Mouse (Mus musculus) frontal cortex, adult (tissue): ENCODE measurements around the gene Rhcg.

ENCODE experiments used
- ATAC-seq: cut with Nextera tagmentation; 2 replicates; pipeline ENCODE4 v1.9.2; 2017; ENCODE audit warnings: mild to moderate bottlenecking, moderate library complexity, mixed read lengths; ENCODE audit not compliant: low TSS enrichment

Gene Rhcg

DNA sequence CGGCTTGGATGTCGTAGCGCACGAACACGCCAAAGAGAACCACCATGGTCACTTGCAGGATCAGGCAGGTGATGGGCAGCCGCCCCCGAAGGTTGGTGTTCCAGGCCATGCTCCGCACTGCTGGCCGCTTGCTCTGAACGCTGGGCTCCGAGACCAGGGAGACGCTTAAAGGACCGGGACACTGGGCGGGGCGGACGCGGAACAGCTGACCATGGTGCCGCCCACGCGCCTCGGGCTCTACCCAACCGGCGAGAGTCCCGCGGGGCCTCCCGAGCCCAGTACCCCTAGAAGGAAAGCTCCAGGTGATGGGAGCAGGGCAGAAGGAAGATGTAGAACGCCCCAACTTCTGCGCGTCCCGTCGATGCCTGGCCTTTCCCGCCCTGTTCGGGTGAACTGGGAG lies at the start of gene Rhcg:
Rhcg (minus strand) TSS at position 240 of the 400 bp plus-strand sequence.
- no peak for ATAC-seq

DNA sequence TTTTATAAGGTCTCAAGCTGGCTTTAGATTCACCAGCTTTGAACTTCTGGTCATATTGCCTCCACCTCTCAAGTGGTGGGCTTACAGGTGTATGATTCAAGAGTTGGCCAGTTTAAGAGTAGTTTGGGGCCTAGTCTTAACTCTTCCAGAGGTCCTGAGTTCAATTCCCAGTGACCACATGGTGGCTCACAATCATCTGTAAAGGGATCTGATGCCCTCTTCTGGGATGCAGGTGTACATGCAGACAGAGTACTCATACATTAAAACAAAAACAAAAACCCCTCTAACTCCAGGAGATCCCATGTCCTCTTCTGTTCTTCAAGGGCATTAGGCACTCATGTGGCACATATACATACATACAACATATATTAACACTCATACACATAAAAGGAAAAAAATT lies 49.2 kb upstream of the Rhcg start:
- ATAC-seq, result no peak

DNA sequence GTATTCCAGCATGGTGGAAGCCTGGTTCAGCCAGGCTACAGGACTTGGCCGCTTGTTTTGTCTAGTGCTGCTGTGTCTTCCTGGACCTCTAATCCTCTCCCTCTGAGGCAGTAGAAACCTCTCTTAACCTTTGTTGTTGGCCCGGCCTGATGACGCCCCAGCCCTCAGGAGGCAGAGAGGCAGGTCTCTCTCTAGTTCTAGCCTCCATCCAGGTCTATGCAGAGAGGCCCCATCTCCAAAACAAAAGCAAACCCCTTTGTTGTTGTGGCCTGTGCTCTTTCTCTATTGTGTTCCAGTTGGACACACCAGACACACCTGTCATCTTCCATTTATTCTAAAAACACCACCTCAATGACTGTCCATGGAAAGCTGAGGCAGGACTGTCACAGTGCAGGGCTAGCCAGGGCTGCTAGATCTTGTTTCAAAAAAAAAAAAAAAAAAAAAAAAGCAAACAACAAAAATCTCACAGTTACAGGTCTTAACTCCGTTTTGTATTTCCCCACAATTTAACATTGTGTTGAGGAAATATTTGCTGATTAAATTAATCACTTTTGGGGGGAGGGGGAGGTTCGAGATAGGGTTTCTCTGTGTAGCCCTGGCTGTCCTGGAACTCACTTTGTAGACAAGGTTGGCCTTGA lies 43.9 kb upstream of the Rhcg start:
- no peak for ATAC-seq

DNA sequence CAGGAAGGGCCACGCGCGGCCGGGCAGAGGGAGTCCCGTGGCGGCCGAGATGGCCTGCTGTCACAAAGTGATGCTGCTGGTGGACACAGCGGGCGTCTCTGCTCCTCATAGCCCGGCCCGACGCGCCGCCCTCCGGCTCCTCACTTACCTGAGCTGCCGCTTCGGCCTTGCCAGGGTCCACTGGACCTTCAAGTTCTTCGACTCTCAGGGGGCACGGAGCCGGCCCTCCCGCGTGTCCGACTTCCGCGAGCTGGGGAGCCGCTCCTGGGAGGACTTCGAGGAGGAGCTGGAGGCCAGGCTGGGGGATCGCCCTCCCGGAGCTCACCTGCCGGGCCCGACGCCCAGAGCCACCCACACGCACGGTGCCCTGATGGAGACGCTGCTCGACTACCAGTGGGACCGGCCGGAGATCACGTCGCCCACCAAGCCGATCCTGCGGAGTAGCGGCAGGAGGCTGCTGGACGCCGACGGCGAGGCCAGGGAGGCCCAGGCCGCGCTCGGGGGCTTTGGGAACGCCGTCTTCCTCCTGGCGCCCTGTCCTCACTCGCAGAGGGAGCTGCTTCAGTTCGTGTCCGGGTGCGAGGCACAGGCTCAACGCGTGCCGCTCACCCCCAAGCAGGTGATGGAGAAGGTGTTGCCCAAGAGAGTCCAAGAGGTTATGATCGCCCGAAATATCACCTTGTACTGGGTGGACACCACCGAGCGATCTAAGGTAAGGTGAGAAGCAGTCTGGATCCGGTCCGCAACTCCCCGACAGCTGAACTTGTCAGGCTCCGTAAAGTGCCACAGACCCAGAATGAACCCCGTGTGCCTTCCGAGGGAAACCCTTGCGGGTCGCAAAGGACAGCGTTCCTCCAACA lies 43.1 kb upstream of the Rhcg start:
- no peak for ATAC-seq

DNA sequence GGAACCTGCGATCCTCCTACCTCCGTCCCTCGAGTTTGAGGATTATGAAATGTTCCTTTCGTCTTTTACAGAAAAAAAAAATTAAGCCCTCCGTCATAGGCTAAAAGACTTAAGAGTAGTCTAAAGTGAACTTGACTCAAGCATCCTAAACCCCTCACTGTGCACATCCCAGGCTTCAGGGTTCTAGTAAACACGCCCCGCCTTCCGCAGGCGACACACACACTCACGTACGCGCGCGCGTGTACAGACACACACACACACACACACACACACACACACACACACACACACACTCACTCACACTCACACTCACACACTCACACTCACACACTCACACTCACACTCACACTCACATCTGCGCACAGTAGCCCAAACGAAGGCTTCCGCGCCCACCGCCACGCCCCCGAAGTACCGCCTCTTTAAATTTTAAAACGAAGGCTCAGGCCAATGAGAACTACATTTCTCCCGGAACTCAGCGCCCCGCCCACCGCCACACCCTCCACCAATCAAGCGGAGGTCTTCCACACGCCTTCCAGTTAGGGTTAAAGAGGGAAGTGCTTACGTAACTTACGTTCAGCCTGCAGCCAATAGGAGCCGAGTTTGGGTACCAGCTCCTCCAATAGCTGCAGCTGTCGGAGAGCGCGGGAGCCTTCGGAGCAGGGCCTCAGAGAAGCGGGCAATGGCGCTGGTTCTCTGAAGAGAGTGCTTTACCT lies 42.3 kb upstream of the Rhcg start, which contains the start of gene Ticrr:
Ticrr (plus strand) TSS at position 619 of the 713 bp plus-strand sequence.
- peak; percentile 100 for ATAC-seq

DNA sequence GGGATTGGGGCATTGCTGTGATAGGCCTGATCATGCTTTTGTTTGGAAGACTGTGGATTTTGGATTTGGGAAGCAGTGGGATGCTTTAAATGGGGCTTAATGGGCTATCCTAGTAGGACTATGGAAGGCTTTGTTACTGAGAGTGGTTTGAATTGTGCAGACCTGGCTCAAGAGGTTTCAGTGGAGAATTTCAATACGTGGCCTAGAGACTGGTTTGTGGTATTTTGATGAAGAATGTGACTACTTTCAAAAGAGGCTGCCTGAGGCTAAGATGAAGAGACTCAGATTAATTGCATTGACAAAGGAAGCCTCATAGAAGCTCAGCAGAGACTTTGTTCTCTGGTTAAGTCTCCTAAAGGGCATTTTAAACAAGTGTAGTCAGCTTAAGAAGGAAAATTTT lies 37.1 kb upstream of the Rhcg start:
- ATAC-seq, result no peak

DNA sequence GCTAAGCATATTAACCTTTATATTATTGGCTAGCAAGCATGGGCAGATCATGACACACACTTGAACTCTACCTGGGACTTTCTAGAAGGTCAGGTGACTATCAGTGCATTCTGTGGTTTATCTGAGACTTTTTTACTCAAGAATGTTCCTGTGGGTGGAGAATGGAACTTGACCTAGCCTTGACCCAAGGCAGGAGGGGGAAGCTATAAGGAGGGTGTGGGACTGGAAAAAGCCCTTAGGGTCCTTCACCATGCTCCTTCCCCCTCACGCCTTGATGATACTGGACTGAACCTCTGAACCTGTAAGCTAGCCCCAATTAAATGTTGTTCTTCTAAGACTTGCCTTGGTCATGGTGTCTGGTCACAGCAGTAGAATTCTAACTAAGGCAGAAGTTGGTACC lies 36.7 kb upstream of the Rhcg start:
- no peak for ATAC-seq

DNA sequence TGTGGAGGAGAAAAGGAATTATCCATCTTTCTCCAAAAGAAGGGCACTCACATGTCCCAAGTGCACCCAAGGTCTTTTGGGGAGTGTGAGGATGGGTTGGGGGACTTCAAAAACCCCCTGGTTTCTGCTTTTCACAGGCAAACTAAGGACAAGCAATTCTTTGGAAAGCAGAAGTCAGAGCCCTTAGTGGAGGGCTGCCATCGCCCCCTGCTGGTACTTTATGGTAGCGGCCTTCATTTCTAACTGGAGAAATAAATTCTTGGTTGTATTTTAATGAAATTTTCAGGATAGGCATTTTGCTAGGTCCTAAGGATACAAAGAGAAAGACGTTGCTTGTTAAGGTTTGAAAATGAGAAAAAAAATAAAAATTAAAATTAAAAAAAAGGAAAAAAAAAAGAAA lies 31.5 kb upstream of the Rhcg start:
- ATAC-seq, result no peak; the same call in 1 of the 2 replicates

DNA sequence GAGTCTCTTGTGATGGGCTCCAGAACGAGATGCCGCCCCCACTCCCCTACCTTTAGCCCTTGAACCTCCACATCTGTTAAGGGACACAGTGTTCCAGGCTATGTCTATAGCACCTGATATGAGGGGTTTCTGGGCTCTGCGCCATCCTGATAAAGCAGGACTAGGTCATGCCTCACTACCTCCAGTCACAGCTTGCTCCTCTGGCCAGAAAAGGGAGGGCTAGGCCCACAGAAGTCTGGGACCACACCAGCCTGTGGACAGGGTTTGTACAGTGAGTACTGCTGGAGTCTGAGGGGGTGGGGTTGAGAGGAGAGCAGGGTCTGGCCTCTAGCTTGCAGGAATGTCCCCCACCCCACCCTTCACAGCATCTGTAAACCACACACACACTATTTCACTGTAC lies 29.8 kb upstream of the Rhcg start:
- ATAC-seq, result no peak

DNA sequence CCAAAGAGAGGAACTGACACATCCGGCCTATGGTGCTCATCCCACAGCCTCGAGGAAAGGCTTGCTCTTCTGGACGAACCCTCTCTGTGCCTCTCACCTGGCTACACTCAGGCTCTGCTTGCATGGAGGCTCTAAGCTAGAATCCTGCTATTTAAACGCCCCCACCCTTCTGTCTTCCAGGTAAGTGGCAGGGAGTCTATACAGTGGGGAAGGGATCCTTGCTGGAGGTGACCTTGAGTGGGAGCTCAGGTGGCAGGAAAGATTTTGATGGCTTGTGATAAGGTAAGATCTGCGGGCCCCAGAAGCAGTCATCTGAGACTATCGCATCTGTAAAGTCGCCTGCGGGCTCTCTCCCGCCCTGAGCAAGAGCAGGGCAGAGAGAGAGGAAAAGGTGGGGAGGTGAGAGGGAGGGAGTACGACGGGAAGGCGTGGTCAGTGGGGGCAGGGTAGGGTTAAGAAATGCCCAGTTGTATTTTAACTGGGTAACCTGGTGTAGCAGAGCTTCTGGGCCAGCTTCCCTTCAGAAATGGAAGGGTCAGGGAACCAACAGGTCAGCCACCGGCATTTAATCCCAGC lies 14.4 kb upstream of the Rhcg start:
- no peak for ATAC-seq

DNA sequence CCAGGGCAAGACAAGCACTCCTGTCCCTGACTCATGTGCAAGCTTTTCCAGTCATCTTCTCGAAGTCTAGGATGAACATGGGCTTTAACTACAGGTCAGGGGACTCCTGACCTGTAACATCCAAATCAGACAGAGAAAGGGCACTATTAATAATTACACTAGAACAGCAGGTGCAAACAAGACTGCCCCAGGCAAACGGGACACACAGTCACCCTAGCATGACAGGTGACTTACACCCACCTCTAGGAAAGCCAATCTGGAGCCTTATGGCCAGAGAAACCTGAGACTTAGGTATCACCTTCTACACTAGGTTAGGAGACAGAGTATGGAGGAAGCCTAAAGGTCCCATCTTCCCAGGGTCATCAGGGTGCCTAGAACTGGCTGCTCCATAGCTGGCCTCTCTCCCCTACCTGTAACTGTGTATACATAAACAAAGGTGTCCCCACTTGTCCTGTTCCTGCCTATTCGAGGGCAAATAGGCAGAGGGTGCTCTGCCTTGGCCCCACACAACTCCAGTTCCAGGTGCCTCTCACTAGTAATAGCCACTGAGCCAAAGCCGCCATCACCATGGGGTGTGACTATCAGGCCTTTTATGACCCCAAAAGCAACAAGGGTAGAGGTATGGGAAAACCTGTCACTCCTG lies 10.9 kb upstream of the Rhcg start:
- ATAC-seq, result no peak

DNA sequence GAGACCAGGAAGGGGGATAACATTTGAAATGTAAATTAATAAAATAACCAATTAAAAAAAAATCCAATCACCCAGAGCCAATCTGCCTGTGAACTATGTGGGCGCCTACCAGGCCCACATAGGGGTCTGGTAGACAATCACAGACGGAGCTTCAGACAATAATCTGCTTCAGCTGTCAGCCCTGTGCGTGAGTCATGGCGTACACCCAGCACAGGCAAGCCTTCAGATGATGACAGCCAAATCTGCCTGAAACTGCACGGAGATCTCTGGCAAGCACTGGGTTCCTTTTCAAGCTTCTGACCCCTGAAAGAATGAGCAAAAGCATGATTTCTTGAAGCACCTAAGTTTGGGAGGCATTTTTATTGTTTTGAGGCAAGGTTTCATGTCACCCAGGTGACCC lies 8.7 kb upstream of the Rhcg start:
- no peak for ATAC-seq

DNA sequence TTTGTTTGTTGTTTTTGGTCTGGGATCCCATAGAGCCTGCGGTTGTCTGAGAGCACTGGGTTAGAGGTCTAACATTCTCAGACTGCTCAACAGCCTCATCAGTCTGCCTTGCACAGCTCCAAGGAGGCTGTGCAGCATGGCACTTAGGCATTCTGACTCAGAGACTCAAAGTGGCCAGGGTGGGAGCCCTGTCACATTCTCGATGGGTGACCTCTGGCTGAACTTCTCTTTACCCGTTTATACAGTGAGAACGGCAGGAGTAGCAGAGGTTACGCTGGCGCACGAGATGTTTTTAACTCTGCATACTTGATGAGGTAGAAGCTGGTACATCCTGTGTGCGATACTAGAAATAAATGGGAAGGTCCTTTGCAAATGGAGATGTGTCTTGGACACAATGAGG lies 5.6 kb upstream of the Rhcg start:
- no peak for ATAC-seq

DNA sequence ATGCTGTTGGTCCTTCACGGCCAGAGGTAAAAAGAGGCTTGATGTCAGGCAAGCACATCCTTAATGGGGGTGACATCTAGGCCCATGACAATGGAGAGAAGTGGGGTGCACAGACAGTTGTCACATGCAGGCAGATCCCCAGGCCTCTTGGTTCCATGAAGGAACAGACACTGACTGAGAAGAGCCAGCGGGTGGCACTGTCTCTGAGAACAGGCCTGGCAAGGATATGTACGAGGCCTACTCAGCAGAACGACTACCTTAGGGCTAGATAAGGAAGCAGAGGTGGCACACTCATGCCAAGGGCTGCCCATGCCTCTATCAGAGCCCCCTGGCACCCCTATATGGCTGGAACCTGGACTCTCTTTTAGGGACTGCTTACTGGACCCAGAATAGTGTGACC lies 2.0 kb upstream of the Rhcg start:
- ATAC-seq, result no peak

DNA sequence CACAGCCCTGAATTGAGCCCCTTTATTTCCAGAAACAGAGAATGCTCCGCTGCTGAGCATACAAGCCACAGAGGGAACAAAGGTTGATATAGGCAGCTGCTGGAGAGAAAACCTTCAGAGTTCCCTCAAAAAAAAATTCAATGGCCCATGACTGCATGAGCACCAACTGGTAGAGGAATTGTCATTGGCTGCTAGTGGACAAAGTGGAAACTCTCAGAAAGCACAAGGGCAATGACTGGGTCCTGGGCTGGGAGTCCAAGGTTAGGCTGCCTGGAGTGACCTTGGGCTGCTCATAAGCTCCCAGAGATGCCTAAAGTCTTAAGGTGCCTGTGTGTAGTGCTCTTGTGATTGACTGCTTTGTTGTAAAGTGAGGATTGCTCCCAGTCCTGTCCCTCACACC lies 1.5 kb downstream of the Rhcg start:
- ATAC-seq, result no peak

DNA sequence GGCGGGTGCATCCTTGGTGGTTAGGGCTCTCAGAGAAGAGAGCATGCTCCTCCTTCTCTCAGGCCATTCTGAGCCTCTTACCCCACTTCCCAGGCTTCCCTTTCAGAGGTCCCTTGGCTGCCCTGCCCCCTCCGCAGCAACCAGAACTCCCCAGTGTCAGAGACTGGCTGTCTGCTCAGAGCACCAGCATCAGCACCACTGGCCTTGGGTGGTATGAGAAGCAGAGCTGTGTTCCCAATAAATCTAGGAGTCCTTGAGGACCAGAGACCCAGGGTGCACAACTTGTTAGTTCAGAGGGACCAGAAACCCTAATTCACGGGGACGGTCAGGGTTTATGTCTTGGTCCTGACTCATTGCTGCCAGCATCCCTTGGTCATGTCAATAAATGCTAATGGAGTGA lies 2.4 kb downstream of the Rhcg start:
- no peak for ATAC-seq

DNA sequence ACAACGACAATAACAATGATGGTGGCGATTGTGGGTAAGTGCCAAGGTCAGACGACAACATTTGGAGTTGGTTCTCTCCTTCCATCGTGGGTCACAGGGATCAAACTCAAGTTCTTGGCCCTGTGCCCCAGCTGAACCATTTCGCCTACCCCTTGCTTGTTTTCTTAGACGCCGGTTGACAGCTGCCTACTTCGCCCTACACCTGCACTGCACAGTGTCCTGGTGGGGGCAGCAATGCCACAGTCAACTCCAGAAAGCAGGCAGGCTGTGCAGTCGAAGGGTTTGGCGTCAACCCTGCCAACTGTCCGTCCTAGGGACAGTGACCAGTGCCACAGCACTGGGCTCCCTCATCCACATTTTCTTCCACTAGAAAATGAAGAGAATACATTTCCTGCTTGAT lies 4.1 kb downstream of the Rhcg start:
- ATAC-seq, result no peak

DNA sequence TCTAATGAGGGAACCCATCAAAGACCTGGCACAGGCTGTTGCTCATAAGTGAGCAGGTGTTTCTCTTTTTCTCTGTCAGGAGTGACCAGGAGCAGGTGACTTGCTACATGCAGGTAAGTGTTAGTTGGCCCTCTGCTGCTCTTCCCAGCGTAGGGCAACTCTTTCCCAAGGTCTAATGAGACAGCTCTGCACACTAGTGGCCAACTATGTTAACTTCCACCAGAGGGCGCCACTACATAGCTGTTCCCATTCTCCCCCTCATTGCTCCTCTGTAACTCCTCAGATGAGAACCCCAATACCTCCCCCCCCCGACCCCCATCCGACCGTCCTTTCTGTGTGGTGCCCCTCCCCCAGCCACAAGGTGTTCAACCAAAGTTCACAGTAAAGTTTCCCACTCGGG lies 4.7 kb downstream of the Rhcg start:
- peak; percentile 79; the same call in 1 of the 2 replicates for ATAC-seq

DNA sequence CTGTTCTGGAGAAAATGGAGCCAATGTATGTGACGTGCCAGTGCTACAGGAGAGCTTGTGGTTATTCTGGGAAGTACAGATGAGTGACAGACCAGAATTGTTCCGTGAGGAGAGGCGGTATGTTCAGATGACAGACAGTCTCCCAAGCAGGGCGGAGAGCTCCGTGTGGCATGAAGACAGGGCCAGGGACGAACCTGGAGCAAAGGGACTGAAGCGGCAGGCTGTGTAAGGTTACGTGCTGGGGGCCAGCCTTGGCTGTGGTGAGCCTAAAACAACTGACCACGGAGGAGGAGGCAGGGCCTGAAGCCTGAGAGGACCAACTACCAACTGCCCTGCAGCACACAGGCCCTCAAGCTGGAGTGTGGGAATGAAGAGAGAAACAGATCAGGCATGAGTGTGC lies 5.6 kb downstream of the Rhcg start:
- ATAC-seq, result peak; percentile 55; the same call in 1 of the 2 replicates

DNA sequence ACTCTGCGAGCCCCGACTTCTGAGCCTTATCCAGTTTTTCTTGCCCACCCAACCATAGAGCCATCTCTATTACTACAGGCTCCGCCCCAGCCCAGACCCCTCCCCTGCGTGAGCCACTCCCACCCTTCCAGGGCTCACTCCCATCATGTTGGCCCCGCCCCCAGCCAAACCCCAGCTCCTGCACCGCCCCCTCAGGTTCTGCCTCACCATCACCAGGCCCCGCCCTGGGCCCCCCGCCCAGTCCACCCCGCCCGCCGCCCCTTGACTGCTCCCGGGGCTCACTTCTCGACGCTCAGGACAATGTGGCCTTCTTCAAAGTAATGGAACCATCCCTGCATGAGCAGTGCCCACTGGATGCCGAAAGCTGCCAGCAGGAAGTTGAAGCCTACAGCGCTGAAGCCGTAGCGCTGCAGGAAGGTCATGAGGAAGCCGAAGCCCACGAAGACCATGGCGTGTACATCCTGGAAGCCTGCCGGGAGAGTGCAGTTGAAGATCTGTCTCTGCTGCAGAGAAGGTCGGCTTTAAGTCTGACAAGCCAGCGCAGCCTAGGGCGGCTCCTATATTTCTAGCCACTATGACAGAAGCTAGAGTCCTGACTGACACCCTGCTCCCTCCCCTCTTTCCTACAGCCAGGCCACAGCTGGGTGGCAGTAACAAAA lies 10.1 kb downstream of the Rhcg start:
- no peak for ATAC-seq

DNA sequence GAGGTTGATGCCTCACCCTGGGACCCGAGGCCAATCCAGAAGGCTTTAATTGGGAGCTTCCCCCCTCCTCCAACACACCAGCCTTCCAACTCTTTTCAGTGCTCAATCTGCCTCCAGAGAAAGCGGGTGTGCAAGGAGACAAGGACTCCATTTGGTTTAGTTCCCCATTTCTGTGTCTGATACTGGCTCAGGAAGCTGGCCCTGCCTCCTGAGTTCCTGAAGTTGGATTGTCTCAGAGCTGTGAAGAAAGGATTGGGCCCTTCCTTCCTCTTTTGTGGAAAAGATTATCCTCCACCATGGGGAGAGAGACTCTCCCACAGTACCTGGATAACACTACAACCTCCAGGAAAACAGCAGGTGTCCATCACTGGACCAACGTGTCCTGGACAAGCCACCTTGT lies 10.7 kb downstream of the Rhcg start:
- ATAC-seq, result no peak
